ENCODE assay signal across 17 mouse cellular contexts in the genomic region with DNA sequence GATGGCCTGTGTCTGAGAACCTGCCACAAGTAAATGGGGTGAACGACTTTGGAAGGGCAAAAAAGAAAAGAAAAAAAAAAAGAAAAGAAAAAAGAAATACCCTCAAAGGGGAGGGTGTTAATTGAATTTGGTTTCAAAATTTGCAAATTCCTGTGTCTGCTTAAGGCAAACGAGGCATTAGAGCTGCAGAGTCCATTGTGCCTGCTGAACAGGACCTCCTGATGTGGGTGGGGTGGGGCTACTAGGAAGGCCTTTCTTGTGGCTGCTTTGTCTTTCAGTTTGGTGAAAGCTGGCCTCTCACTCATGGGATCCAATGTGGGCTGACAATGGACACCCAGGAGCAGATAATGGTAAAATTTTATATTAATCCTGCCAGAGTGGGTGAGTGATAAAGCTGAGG.
A peak's percentile ranks its signal among the peaks of the same experiment; 100 is the strongest.
DNase-seq lines count a peak whose midpoint lies in the region; ATAC-seq and TF ChIP-seq lines count a peak whose summit lies in the region.
"Had no signal": no experiment of that assay in that cellular context is flagged by ENCODE, and none has a peak within 500 bp of the region (broad histone marks: within the 10 kb centered on the region; RNA-seq: fewer than 3 reads in every experiment).

No protein-coding gene starts in this region.

- no peak overlapping the region for H3K4me2 ChIP-seq in kidney, postnatal 0 days (ENCODE audit: low read length)
- no peak overlapping the region for H3K4me2 ChIP-seq in limb, embryonic 11.5 days (ENCODE audit: low read depth, severe bottlenecking)
- H3K4me2 ChIP-seq: embryonic facial prominence, embryonic 12.5 days; neural tube, embryonic 12.5 days; stomach, embryonic 15.5 days had no signal

- no peaks in the 10 kb centered on the region for H3K79me2 ChIP-seq in heart, adult 2 months (replicated peaks; ENCODE audit: control insufficient read depth, insufficient read depth, low read length)

- 38% methylated on average over 2 of the region's 2 CpGs for WGBS in heart, adult 2 months
- 19% methylated on average over 2 of the region's 2 CpGs for WGBS in kidney, postnatal 0 days
- WGBS in limb, embryonic 11.5 days = 8% methylated on average over 2 of the region's 2 CpGs

- H3K4me1 ChIP-seq in heart, adult 2 months (ENCODE audit: control insufficient read depth, insufficient read depth, low read length) = peaks cover 8% of the 10 kb centered on the region
- H3K4me1 ChIP-seq in kidney, postnatal 0 days (replicated peaks; ENCODE audit: insufficient read depth, low read length) = peaks cover 4% of the 10 kb centered on the region; the same call in 1 of the 2 replicates
- H3K4me1 ChIP-seq in limb, embryonic 11.5 days (ENCODE audit: control insufficient read depth, insufficient read depth, low read length) = peaks cover 12% of the 10 kb centered on the region; the same call in 1 of the 2 replicates
- H3K4me1 ChIP-seq: stomach, embryonic 15.5 days had no signal

- no peak for TF ChIP-seq EP300 in heart, adult 2 months (IDR thresholded peaks at IDR 0.05; ENCODE audit: insufficient read depth, low read depth, low read length)

- H3K36me3 ChIP-seq in heart, adult 2 months (ENCODE audit: control insufficient read depth, insufficient read depth, low read length) = peaks cover 4% of the 10 kb centered on the region
- H3K36me3 ChIP-seq in kidney, postnatal 0 days (ENCODE audit: insufficient read depth, low read length) = no peaks in the 10 kb centered on the region
- H3K36me3 ChIP-seq in limb, embryonic 11.5 days (ENCODE audit: control insufficient read depth, insufficient read depth, low read length) = no peaks in the 10 kb centered on the region
- H3K36me3 ChIP-seq: embryonic facial prominence, embryonic 12.5 days; G1E; neural tube, embryonic 12.5 days; stomach, embryonic 15.5 days had no signal

- no peak overlapping the region for H3K4me3 ChIP-seq in heart, adult 2 months
- H3K4me3 ChIP-seq in kidney, postnatal 0 days (replicated peaks; ENCODE audit: low read depth, low read length) = no peak overlapping the region
- no peak overlapping the region for H3K4me3 ChIP-seq in limb, embryonic 11.5 days (ENCODE audit: low read depth, low read length)
- H3K4me3 ChIP-seq: embryonic facial prominence, embryonic 12.5 days; layer of hippocampus, adult 2 months; neural tube, embryonic 12.5 days; stomach, embryonic 15.5 days had no signal

- peak overlapping the region; percentile 64 for H3K27ac ChIP-seq in heart, adult 2 months
- H3K27ac ChIP-seq in kidney, postnatal 0 days = peak overlapping the region; percentile 39
- H3K27ac ChIP-seq in limb, embryonic 11.5 days (replicated peaks; ENCODE audit: low read depth, low read length) = peak overlapping the region; percentile 62; the same call in 1 of the 2 replicates
- H3K27ac ChIP-seq: embryonic facial prominence, embryonic 12.5 days; layer of hippocampus, adult 2 months; liver, embryonic 14.5 days; neural tube, embryonic 12.5 days; stomach, embryonic 15.5 days had no signal

- intact Hi-C loops in heart, adult 2 months (cut with DNase I) = loop anchor here (5.0 kb wide), 1 partner anchor 56 kb away; no protein-coding TSS in a partner anchor
- intact Hi-C loops in heart, postnatal 25 days (cut with DNase I) = no loop called here

- no peak overlapping the region for H3K9ac ChIP-seq in heart, adult 2 months (ENCODE audit: low read depth, low read length)
- no peak overlapping the region for H3K9ac ChIP-seq in kidney, postnatal 0 days (ENCODE audit: low read depth, low read length)
- no peak overlapping the region for H3K9ac ChIP-seq in limb, embryonic 11.5 days (ENCODE audit: low read length)
- H3K9ac ChIP-seq: embryonic facial prominence, embryonic 12.5 days; liver, embryonic 14.5 days; neural tube, embryonic 12.5 days; stomach, embryonic 15.5 days had no signal

- no peak for TF ChIP-seq POLR2A in heart, adult 2 months (IDR thresholded peaks at IDR 0.05; ENCODE audit: insufficient read depth, low read depth, low read length)

- no peaks in the 10 kb centered on the region for H3K9me3 ChIP-seq in kidney, postnatal 0 days (replicated peaks; ENCODE audit: low read length)
- H3K9me3 ChIP-seq in limb, embryonic 11.5 days (ENCODE audit: control insufficient read depth, low read length) = no peaks in the 10 kb centered on the region
- H3K9me3 ChIP-seq: embryonic facial prominence, embryonic 12.5 days; G1E; neural tube, embryonic 12.5 days; stomach, embryonic 15.5 days had no signal

- H3K27me3 ChIP-seq in heart, adult 2 months (ENCODE audit: control insufficient read depth, insufficient read depth, low read length) = no peaks in the 10 kb centered on the region
- no peaks in the 10 kb centered on the region for H3K27me3 ChIP-seq in kidney, postnatal 0 days (ENCODE audit: insufficient read depth, low read length)
- H3K27me3 ChIP-seq in limb, embryonic 11.5 days (ENCODE audit: control insufficient read depth, insufficient read depth, low read length) = no peaks in the 10 kb centered on the region
- H3K27me3 ChIP-seq: embryonic facial prominence, embryonic 12.5 days; neural tube, embryonic 12.5 days; stomach, embryonic 15.5 days had no signal

- no peak for ATAC-seq in kidney, postnatal 0 days (replicated peaks; ENCODE audit: low FRiP score, low read depth)
- no peak for ATAC-seq in limb, embryonic 11.5 days (ENCODE audit: insufficient number of reproducible peaks, low FRiP score, low TSS enrichment, low read depth)

- no peak for TF ChIP-seq CTCF in heart, adult 2 months (IDR thresholded peaks at IDR 0.05)
- TF ChIP-seq CTCF in kidney, postnatal 0 days (IDR thresholded peaks at IDR 0.05; ENCODE audit: low read depth) = no peak

- no peak for DNase-seq in heart, adult 2 months
- no peak for DNase-seq in heart, postnatal 25 days (ENCODE audit: low spot score)
- DNase-seq in kidney, postnatal 0 days (ENCODE audit: low spot score) = no peak
- no peak for DNase-seq in kidney, postnatal 36 days
- DNase-seq in R1 (ENCODE audit: low read depth, low spot score) = peak; percentile 58
- DNase-seq in limb, embryonic 11.5 days (ENCODE audit: low spot score) = no peak
- DNase-seq in c-Kit-positive CD71-positive TER-119-positive erythroid progenitor cells, embryonic 14.5 days (ENCODE audit: low spot score) = no peak
- DNase-seq: cerebellum, adult 11 months; kidney, adult 18-20 months; spleen, adult 18-20 months; thymus, adult 2 months had no signal
